Mouse (Mus musculus): ENCODE data around the gene Arl4c. TPM values are rescaled to one million over a fixed set of nuclear protein-coding genes. Genes with fewer than 3 reads are reported as not detected.
A peak's percentile ranks its signal among the peaks of the same experiment; 100 is the strongest.

Gene Arl4c
- total RNA-seq, 2 experiments from 2014 or later: 7.8 to 8.8 TPM

GRCm38 (mm10) chr1:88705050-88705449 is 3.0 kb upstream of the Arl4c start:
- DNase-seq: peak; percentile 22 to 50
- intact Hi-C loops (cut with DNase I): loop anchor here (2.0 kb wide), 1 partner anchor 240 kb away; no protein-coding TSS in a partner anchor

GRCm38 (mm10) chr1:88700961-88701861 is 810 bp downstream of the Arl4c start:
- DNase-seq: peak; percentile 37 to 51
- intact Hi-C loops (cut with DNase I): loop anchor here (2.0 to 5.0 kb wide), 2 partner anchors 42 to 74 kb away; no protein-coding TSS in a partner anchor

DNA sequence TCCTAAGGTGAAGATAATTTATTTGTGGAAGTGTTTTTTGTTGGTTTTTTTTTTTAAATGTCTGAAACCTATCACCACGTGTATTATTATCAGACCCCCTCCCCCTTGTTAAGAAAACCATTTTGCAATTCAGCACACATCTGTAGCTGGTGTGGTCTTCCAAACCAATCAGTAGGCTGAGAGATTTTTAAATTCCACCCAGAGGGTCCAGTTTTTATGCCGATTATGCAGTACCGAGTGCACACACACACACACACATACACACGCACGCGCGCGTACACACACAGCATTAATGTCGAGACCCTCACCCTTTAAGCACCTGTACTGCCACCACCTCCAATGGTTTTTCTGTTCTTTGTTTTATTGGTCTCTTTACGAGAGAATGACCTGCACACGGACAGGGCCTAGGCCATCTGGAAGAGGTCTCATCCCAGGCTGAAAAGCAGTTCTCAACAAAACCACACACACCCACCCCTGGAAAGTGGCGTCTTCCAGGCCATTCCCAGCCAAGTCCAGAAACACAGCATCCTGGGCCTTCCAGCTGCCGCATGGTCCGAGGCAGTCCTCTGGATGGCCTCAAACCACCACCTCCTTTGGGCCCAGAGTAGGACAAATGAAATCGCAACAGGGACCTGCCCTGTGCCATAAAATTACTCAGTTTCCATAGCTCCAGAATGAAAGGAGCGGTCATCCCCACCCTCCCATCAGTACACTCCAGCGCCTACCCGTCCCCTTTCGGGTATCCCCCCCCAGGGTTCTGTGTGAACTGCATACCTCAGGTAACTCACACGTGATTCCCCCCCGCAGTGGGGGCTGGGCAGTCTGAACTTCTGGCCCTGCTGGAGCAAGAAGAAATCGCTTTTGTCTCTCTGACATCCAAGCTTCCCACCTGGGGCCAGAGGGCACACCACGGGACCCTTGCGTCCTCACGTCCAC is 1.9 kb downstream of the Arl4c start:
- intact Hi-C loops (cut with DNase I): loop anchor here (2.0 to 5.0 kb wide), 2 partner anchors 41 to 73 kb away; no protein-coding TSS in a partner anchor
- DNase-seq: peak; percentile 25 to 43

DNA sequence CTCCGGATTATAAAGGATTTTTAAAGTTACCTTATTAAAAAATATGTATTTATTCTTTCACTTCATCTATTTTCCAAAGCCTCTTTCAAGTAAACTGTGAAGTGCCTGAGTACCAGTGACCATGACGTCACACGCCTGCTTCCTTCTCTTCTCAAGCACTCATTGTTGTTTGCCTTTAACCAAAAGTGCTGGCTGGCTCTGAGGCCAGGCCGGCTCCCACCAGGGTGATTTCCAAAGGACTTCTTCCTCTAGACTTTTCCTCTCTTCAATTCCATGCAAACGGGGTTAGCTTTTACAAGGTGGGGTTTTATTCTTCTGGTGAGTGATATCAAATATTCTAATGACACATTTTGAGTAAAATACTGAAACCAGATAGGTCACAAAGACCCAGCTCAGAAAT is 2.6 kb downstream of the Arl4c start:
- intact Hi-C loops (cut with DNase I): no loop called here
- DNase-seq: peak; percentile 48 to 49

DNA sequence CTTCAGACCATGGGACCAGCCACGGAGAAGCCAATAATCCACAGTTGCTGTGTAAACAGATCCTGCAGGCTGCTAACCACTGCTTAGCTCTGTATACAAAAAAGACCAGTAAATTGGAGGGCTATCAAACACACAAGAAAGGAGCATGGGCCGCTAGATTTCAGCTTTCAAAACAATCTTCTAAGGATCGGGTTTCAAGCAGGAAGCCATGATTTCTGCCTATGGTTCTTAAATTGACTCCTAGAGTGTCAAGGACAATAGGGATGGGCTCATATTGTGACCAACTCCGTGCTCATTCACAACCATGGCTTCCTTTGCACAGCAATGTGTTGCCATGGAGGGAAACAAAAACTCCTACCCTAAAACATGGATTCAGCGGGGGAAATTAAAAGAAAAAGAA is 3.1 kb downstream of the Arl4c start:
- intact Hi-C loops (cut with DNase I): no loop called here
- no peak for DNase-seq

GRCm38 (mm10) chr1:88698131-88698530 is 3.9 kb downstream of the Arl4c start:
- intact Hi-C loops (cut with DNase I): no loop called here
- no peak for DNase-seq

DNA sequence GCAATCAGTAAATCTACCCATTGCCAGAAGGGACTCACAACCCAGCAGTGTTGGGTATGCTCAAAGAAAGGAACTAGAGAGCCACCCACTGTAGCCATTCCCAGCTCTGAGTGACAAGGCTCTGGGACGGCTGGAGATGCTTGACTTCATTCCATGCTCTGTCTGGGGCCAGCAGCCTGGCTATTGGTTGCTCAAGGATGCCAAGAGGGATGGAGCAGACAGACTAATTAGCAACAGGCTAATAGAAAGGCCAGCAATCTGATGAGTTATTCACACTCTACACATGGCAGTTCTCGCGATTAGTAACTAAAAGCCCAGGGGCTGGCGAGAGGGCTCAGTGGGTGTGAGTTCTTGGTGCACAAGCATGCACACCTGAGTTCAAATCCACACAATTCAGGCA is 5.6 kb downstream of the Arl4c start:
- intact Hi-C loops (cut with DNase I): no loop called here
- no peak for DNase-seq

DNA sequence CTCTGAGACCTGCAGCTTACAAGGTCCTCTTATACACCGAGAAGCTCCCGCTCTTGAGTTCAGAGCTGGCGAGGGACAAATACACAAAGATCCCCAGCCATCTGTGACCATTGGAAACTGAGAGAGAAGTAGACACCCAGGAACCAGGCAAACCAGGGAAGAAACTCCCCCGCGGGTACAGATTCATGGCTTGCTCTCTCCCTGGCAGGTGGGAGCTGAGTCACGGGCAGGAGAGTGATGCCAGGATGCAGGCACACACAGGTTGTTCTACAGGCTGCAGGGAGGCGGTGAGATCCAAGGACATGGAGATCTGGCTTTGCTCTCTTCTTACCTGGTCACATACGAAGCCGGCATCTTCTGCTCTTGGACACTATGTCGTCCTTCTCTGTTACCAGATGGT is 7.7 kb downstream of the Arl4c start:
- intact Hi-C loops (cut with DNase I): no loop called here
- no peak for DNase-seq

GRCm38 (mm10) chr1:88692293-88692827 is 9.7 kb downstream of the Arl4c start:
- intact Hi-C loops (cut with DNase I): no loop called here
- DNase-seq: no peak

GRCm38 (mm10) chr1:88690601-88691000 is 11.4 kb downstream of the Arl4c start:
- intact Hi-C loops (cut with DNase I): no loop called here

GRCm38 (mm10) chr1:88684765-88685164 is 17.3 kb downstream of the Arl4c start:
- DNase-seq: no peak
- intact Hi-C loops (cut with DNase I): no loop called here

More at GRCm38 (mm10) chr1:88690601-88691000, 11.4 kb downstream of the Arl4c start:
- DNase-seq: no peak

DNA sequence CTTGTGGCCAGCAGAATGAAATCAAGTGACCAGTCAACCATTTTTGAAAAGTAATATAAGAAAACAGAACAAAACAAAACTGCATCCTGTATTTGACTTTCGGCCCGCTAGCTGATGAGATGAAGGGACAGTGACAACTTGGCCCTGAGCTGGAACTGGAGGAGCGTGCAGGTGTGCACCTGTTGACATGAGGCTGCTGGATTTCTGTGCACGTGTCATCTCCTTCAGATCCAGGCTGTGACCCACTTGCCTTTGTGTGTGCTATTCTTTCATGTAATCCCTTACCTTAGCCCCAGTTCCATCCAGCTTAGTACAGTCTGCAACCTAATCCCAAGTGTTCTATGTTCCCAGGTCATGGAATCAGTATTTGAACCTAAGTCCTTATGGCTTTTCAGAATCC is 20.4 kb downstream of the Arl4c start:
- DNase-seq: no peak
- intact Hi-C loops (cut with DNase I): no loop called here

DNA sequence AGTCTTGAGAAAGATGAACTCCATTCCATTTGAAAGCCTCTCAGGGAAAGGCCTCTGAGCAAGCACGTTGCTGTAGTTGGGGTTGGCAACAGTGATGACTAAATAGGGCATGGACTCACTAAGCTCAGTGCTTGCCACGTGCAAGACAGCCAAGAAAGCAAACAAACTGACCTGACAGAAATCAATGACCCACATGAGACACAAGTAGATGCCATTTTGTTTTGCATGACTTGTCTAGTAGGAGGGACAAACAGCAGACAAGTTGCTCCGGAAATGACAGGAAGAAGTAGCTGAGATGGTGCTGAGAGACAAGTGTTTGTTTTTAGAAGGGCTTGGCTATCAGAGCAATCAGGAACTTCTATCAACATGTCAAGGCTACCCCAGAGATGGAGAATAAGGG is 21.2 kb downstream of the Arl4c start:
- no peak for DNase-seq
- intact Hi-C loops (cut with DNase I): no loop called here

- intact Hi-C loops (cut with DNase I): no loop called here
- DNase-seq: no peak
These were observed 23.7 kb downstream of the Arl4c start for GRCm38 (mm10) chr1:88678231-88678739.

DNA sequence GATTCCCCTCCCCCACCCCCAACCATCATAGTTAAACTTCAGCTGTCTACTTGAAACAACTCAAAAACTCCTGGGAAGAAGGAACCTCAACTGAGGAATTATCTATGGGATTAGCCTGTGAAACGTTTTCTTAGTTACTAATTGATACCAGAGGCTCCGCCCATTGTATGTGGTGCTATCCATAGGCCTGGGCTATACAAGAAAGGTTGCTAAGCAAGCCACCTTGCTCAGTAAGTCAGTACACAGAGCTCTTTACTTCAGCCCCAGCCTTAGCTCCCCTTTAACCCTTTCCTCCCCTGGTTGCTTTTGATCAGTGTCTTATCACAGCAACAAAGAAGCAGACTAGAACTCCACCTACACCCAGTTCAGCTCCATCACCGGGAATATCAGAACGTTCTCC is 31.2 kb downstream of the Arl4c start:
- DNase-seq: no peak
- intact Hi-C loops (cut with DNase I): no loop called here

- intact Hi-C loops (cut with DNase I): no loop called here
- DNase-seq: no peak
These were observed 32.9 kb downstream of the Arl4c start for GRCm38 (mm10) chr1:88668846-88669810.

GRCm38 (mm10) chr1:88668353-88668752 is 33.7 kb downstream of the Arl4c start:
- intact Hi-C loops (cut with DNase I): no loop called here
- DNase-seq: no peak

GRCm38 (mm10) chr1:88664623-88665022 is 37.4 kb downstream of the Arl4c start:
- intact Hi-C loops (cut with DNase I): no loop called here
- DNase-seq: no peak

- DNase-seq: no peak
- intact Hi-C loops (cut with DNase I): no loop called here
These were observed 39.3 kb downstream of the Arl4c start for GRCm38 (mm10) chr1:88662736-88663135.
